Mouse (Mus musculus): Measurements from ENCODE around the gene Btbd35f4. TPM values are rescaled to one million over a fixed set of nuclear protein-coding genes. Genes with fewer than 3 reads are reported as not detected.
"Not testable (repeated sequence)": the region's sequence is repeated elsewhere in the genome, so short reads cannot be mapped to it uniquely, and the experiment has no call there.

Gene Btbd35f4
- not detected in 2 replicates for polyA plus RNA-seq (2015; fragmentation: Nextera tagmentation; extraction: Ambion mirVana)

- not testable (repeated sequence) for H3K9me3 ChIP-seq (ENCODE audit: control insufficient read depth, low read length); H3K4me2 ChIP-seq (replicated peaks; ENCODE audit: low read depth); H3K27me3 ChIP-seq (ENCODE audit: control insufficient read depth, insufficient read depth, low read length); DNase-seq (ENCODE audit: low spot score); H3K4me1 ChIP-seq (replicated peaks; ENCODE audit: control insufficient read depth, insufficient read depth); H3K9ac ChIP-seq (ENCODE audit: low read length); H3K36me3 ChIP-seq (ENCODE audit: control insufficient read depth, insufficient read depth, low read length); H3K4me3 ChIP-seq (ENCODE audit: low read depth, low read length); ATAC-seq (ENCODE audit: low FRiP score, low TSS enrichment); H3K27ac ChIP-seq (replicated peaks)
- WGBS = no CpG with 5 or more reads among the region's 4 CpGs
Observed at GRCm38 (mm10) chrX:4800196-4800595, at the start of gene Btbd35f4. TSS of gene Btbd35f4 (plus strand) at chrX:4800496.

GRCm38 (mm10) chrX:4840016-4840415 lies 39.7 kb downstream of the Btbd35f4 start:
- H3K9me3 ChIP-seq (ENCODE audit: control insufficient read depth, low read length); H3K36me3 ChIP-seq (ENCODE audit: control insufficient read depth, insufficient read depth, low read length); H3K4me3 ChIP-seq (ENCODE audit: low read depth, low read length); ATAC-seq (ENCODE audit: low FRiP score, low TSS enrichment); DNase-seq (ENCODE audit: low spot score); H3K27me3 ChIP-seq (ENCODE audit: control insufficient read depth, insufficient read depth, low read length); H3K4me1 ChIP-seq (replicated peaks; ENCODE audit: control insufficient read depth, insufficient read depth); H3K4me2 ChIP-seq (replicated peaks; ENCODE audit: low read depth); H3K27ac ChIP-seq (replicated peaks); H3K9ac ChIP-seq (ENCODE audit: low read length): not testable (repeated sequence)
- no CpG with 5 or more reads among the region's 1 CpGs for WGBS

Other genes with a start within 250 kb of the Btbd35f4 start
- not detected in 2 replicates for gene Btbd35f27, start 151.6 kb downstream of the Btbd35f4 start, polyA plus RNA-seq (2015; fragmentation: Nextera tagmentation; extraction: Ambion mirVana)

Data from stomach, postnatal 0 days (tissue).